Mouse (Mus musculus): ENCODE measurements around the gene Itsn1.

DNA sequence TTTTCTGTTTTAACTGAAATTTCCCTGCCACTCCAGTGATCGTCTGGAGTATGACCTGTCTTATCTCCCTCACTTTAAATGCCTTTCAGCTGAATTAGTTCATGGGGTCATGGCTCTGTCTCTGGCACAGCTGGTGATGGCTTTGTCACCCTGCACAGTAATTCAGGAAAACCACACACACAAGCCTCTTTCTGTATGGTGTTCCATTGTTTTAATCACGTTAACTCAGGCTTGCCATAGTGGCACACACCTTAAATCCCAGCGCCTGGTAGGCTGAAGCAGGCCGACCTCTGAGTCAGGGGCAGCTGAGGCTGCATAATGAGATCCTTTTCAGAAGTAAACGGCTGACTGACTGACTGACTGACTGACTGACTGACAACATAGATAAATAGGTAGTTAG is 99.5 kb downstream of the Itsn1 start:
- no peak for TF ChIP-seq POLR2A (IDR thresholded peaks at IDR 0.05; ENCODE audit: low read depth, low read length)
- TF ChIP-seq CTCF (conservative IDR thresholded peaks at IDR 0.05; ENCODE audit: insufficient read depth, insufficient read length, low read depth, low read length), result no peak
